Mouse (Mus musculus) telencephalon, adult 2 months (tissue): ENCODE results near the gene Erlec1.

Experiments used
- DNase-seq: peaks from one replicate; pipeline ENCODE4 v3.0.0-alpha.2; 2011; ENCODE audit warnings: low read depth, low spot score

Gene Erlec1

GRCm38 (mm10) chr11:30954279-30954725, at the start of gene Erlec1:
TSS of gene Erlec1 (minus strand) at chr11:30954335.
- peak; percentile 94 for DNase-seq

DNA sequence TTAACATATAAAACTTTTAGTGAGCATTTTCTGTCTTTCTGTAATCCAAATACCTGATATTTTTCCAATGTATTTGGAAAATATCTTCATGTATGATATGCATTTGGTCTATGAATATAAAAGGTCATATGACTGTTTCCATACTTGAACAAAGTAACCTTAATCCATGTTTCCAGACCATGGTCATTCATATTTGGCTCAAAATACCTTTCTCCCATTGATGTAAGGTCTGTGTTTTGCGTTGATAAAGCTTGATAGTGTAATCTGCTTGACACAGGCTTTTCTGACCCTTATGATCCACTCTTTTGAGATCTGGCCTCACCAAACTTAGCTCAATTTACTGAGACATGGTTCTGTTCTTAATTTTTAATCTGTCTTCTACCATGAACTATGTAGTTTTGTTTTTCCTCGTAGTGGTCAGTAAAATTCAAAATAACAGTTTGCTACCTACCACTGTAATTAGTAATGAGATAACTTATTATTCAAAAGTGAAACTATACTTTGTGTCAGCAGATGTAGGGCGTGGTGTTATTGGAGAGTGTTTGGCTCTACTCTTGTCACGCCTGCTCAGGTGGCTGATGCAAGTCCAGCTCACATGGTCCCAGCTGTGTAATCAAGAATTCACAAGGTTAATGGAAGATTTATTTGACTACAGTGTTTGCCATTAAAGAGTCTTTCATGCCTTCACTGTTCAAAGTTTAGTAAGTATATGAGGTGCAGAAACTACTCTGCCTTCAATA, 47.2 kb upstream of the Erlec1 start:
- DNase-seq = no peak

GRCm38 (mm10) chr11:31000028-31000427, 45.9 kb upstream of the Erlec1 start:
- no peak for DNase-seq

DNA sequence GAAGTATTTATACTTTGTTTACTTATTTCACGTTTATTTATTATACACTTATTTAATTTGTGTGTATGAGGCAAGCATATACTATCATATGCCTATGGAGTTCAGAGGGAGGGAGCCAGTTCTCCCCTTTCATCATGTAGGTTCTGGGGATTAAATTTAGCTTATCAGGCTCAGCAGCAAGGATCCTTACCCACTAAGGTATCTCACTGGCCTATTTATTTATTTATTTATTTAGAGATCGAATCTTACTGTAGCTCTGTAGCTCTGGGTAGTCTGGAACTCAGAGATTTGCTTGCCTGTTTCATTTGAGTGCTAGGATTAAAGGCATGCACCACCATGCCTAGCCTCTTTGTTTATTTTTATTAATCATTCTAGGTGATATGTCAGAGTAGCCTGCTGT, 44.6 kb upstream of the Erlec1 start:
- no peak for DNase-seq

GRCm38 (mm10) chr11:30998199-30998598, 44.1 kb upstream of the Erlec1 start:
- no peak for DNase-seq

GRCm38 (mm10) chr11:30996670-30997069, 42.5 kb upstream of the Erlec1 start:
- DNase-seq = no peak

GRCm38 (mm10) chr11:30986625-30987017, 32.5 kb upstream of the Erlec1 start:
- no peak for DNase-seq

- DNase-seq = peak; percentile 95
These were observed 31.9 kb upstream of the Erlec1 start, which contains the start of gene Chac2 for GRCm38 (mm10) chr11:30985877-30986624. TSS of gene Chac2 (minus strand) at chr11:30986350.

- no peak for DNase-seq
These were observed 31.1 kb upstream of the Erlec1 start for GRCm38 (mm10) chr11:30985237-30985636.

GRCm38 (mm10) chr11:30953469-30954154, 523 bp downstream of the Erlec1 start:
- peak; percentile 27 for DNase-seq

- DNase-seq = no peak
These were observed 1.3 kb downstream of the Erlec1 start for GRCm38 (mm10) chr11:30952829-30953228.

- DNase-seq = peak; percentile 8
These were observed 10.6 kb downstream of the Erlec1 start for GRCm38 (mm10) chr11:30943522-30943921.

DNA sequence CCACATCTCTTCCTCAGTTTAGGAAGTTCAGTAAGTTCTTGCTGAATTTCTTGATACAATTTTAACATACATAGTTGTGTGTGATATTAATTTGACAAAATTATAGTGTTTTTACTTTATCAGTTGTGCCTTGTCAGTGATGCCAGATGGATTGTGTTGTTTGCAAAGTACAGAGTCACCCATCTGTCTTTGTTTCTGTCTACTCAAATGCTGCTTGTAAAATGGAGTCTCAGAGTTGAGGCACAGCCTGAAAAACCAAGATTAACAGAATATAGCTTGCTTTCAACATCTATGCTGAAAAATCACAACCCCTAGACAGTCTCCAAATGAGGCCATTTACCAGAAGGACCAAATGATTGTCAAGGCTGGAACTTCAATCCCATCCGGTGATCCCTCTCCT, 25.6 kb downstream of the Erlec1 start:
- DNase-seq = peak; percentile 5

DNA sequence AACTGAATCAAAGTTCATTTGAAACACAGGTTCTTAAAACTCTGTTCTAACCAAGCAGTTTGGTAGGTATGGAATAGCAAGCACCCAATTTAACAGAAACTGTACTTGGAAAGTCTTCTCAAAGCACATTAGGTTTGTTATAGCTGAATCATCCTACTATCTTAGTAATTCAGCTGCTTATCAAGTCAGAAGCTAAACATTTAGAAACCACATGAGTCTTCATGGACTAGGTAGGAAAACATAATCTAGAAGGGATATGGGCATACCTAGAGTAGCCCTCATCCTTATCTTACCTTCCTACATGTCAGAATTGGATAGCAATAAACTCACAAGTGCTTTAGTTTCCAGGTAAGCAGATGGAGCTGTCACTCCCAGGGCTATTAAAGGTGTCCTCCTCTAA, 26.1 kb downstream of the Erlec1 start:
- DNase-seq = no peak

- DNase-seq = no peak
These were observed 30.9 kb downstream of the Erlec1 start for GRCm38 (mm10) chr11:30923283-30923682.

DNA sequence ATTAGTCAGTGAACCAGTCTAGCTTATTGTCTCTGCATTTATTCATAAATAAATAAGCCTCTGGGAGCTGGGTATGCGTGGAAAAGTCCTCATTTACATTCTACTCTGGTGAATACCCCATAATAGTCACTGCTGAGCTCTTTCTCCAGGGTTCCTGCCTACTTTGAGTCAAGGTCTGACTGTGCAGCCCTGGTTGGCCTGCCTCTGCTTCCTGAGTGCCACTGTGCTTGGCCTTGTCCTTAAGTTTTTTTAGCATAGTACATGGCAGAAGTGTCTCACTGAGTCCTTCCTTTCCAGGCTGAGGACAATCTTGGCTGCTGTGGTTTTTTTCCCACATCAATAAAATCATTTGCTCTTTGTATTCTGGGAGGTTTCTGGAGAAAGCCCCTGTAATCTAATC, 33.5 kb downstream of the Erlec1 start:
- DNase-seq = no peak

DNA sequence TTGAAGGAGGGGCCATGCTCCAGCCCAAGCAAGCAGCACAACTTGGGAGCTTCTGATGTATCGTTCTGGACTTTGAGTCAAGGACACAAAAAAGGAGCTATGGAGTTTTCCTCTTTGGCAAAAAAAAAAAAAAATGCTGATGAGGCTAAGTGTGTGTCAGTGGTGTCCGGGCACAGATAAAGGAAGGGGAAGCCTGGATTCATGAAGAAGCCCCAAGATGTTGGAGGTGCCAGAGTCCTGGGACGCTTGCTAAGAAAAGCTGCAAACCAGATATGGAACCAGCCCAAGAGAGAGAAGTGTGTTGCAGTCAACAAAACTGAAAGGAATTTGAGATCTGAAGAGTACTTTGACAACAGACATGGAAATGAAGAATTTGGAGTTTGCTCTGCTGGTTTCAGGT, 41.8 kb downstream of the Erlec1 start:
- no peak for DNase-seq

DNA sequence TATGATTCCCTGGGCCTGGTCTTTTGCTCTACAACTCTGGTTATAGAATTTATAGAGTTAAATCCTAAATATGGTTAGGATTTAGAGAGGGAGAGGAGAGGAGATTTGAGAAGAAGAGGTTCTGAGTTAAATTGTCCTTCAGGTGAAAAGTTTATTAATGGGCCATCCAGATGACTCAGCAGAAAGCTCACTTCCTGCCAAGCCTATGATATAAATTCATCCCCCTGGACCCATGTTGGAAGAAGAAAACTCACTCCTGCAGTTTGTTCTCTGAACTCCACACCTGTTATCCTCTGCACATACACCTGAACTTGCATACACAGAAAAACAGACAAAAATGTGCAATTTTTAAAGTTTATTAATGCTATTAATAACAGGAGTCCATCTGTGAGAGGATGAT, 54.8 kb downstream of the Erlec1 start:
- no peak for DNase-seq

- no peak for DNase-seq
These were observed 57.9 kb downstream of the Erlec1 start for GRCm38 (mm10) chr11:30896201-30896600.

- no peak for DNase-seq
These were observed 66.0 kb downstream of the Erlec1 start for GRCm38 (mm10) chr11:30888153-30888552.

DNA sequence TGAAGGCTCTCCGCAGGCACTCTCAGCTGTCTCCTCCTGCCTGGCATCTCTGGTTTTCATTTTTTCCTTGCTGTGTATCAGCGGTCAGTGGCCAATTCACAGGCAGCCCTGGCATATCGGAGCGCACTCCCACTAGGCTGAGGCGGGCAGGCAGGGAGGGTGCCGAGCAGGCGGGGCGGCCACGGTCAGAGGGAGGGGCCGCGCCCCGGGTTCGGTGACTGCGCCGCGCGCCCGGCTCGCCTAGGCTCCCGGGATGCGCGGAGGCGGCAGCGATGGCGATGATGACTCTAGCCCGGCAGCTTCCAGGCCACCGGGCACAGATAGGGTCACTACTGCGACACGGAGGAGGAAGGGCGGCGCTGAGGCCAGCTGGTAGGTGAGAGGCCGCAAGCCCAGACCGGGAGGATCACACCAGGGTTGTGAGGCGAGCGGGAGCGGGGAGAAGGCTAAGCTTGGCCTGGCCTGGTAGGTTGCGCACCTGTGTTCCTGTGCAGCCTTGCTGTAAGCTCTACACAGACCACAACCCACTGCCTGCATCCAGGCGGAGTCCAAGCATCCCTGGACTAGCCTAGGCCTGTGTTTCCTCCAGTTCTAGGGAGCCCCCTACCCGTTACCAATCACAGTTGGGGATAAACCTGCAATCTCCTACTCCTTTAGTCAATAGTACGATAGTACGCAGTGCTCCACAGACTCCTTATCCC, 68.8 kb downstream of the Erlec1 start, which contains the start of the genes Gpr75 and Asb3:
Gpr75 (plus strand) TSS at position 188 of the 701 bp plus-strand sequence.
Asb3 (plus strand) TSS at position 246 of the 701 bp plus-strand sequence.
- peak; percentile 47 for DNase-seq
